Mouse (Mus musculus) stomach, embryonic 14.5 days (tissue): ENCODE measurements at regions not wholly inside any gene's neighbourhood (a gene's known extent, or its start where the extent isn't known, plus 50 kb on each side); places are given as distances from the start of the nearest gene placed in this dataset.

ENCODE experiments used
- ATAC-seq: fragments of 200-750 bp; cut with Nextera tagmentation; 2 replicates; pipeline ENCODE4 v1.8.0; 2017; ENCODE audit warnings: low read depth, moderate TSS enrichment; ENCODE audit not compliant: insufficient number of reproducible peaks, insufficient read depth, low FRiP score
- H3K27ac ChIP-seq: fragments of 300-500 bp; sonication (generic); 2 replicates; pipeline ENCODE4 v1.5.1; 2014; ENCODE audit warnings: mild to moderate bottlenecking, low read length, moderate library complexity, mixed read lengths
- H3K27me3 ChIP-seq: fragments of 300-500 bp; sonication (generic); 2 replicates; pipeline ENCODE4 v1.6.1; 2014; ENCODE audit warnings: low read length, control low read depth, mixed read lengths; ENCODE audit not compliant: control insufficient read depth, insufficient read depth
- H3K36me3 ChIP-seq: fragments of 300-500 bp; sonication (generic); 2 replicates; pipeline ENCODE4 v1.6.1; 2014; ENCODE audit warnings: mild to moderate bottlenecking, control low read depth, low read length, moderate library complexity, mixed read lengths; ENCODE audit not compliant: control insufficient read depth, insufficient read depth
- H3K4me1 ChIP-seq: fragments of 300-500 bp; sonication (generic); 2 replicates; pipeline ENCODE4 v1.6.1; 2014; ENCODE audit warnings: low read length, control low read depth, mixed read lengths; ENCODE audit not compliant: control insufficient read depth, insufficient read depth
- H3K4me2 ChIP-seq: fragments of 300-500 bp; sonication (generic); replicated peaks from 2 replicates; pipeline ENCODE4 v1.6.1; 2014; ENCODE audit warnings: low read depth, low read length, control low read depth
- H3K4me3 ChIP-seq: fragments of 300-500 bp; sonication (generic); 2 replicates; pipeline ENCODE4 v1.5.1; 2014; ENCODE audit warnings: low read depth, low read length, control low read depth
- H3K9ac ChIP-seq: fragments of 300-500 bp; sonication (generic); replicated peaks from 2 replicates; pipeline ENCODE4 v1.6.1; 2014; ENCODE audit warnings: low read depth, mild to moderate bottlenecking, control low read depth, low read length, moderate library complexity, mixed read lengths
- H3K9me3 ChIP-seq: fragments of 300-500 bp; sonication (generic); 2 replicates; pipeline ENCODE4 v1.6.1; 2016; ENCODE audit warnings: low read depth, low read length, control low read depth; ENCODE audit not compliant: control insufficient read depth
- WGBS: fragments of 180-500 bp; shearing (Covaris S2); extraction: QIAGEN DNeasy Blood & Tissue Kit; methylation state at CpG from one replicate; pipeline ENCODE4 v1.1.7; 2014; 5-methylcytosine and 5-hydroxymethylcytosine counted together

- Histone ChIP-seq H3K4me3 (no peak overlapping the region), H3K36me3 (no peaks in the 10 kb centered on the region), H3K4me2 (no peak overlapping the region), H3K4me1 (no peaks in the 10 kb centered on the region), H3K9ac (no peak overlapping the region), H3K27me3 (no peaks in the 10 kb centered on the region), H3K9me3 (no peaks in the 10 kb centered on the region), H3K27ac (no peak overlapping the region)
- 66% methylated on average over 10 of the region's 10 CpGs for WGBS
- no peak for ATAC-seq
Measured at GRCm38 (mm10) chr4:142492926-142493492, 253.8 kb upstream of the Kazn start.

- H3K4me3 ChIP-seq: no peak overlapping the region
- ATAC-seq: no peak
- no peaks in the 10 kb centered on the region for H3K27me3 ChIP-seq
- WGBS: 34% methylated on average over 4 of the region's 4 CpGs
- no peak overlapping the region for H3K9ac ChIP-seq
- H3K36me3 ChIP-seq: no peaks in the 10 kb centered on the region
- H3K9me3 ChIP-seq: no peaks in the 10 kb centered on the region
- peak overlapping the region; percentile 67; the same call in 1 of the 2 replicates for H3K27ac ChIP-seq
- peaks cover 9% of the 10 kb centered on the region; the same call in 1 of the 2 replicates for H3K4me1 ChIP-seq
- no peak overlapping the region for H3K4me2 ChIP-seq
Measured at GRCm38 (mm10) chr4:142485784-142486423, 246.7 kb upstream of the Kazn start.

GRCm38 (mm10) chr4:142475632-142476031 is 236.4 kb upstream of the Kazn start:
- H3K36me3 ChIP-seq: no peaks in the 10 kb centered on the region
- WGBS: 79% methylated on average over 10 of the region's 10 CpGs
- H3K4me2 ChIP-seq: peak overlapping the region; percentile 8; the same call in 1 of the 2 replicates
- peaks cover 8% of the 10 kb centered on the region; the same call in 1 of the 2 replicates for H3K4me1 ChIP-seq
- no peak overlapping the region for H3K9ac ChIP-seq
- no peak for ATAC-seq
- no peak overlapping the region for H3K4me3 ChIP-seq
- H3K27ac ChIP-seq: no peak overlapping the region
- H3K27me3 ChIP-seq: no peaks in the 10 kb centered on the region
- no peaks in the 10 kb centered on the region for H3K9me3 ChIP-seq

GRCm38 (mm10) chr4:142474626-142475025 is 235.4 kb upstream of the Kazn start:
- Histone ChIP-seq H3K4me1 (peaks cover 8% of the 10 kb centered on the region; the same call in 1 of the 2 replicates), H3K36me3 (no peaks in the 10 kb centered on the region), H3K9ac (no peak overlapping the region), H3K27me3 (no peaks in the 10 kb centered on the region), H3K4me2 (no peak overlapping the region), H3K9me3 (no peaks in the 10 kb centered on the region), H3K4me3 (no peak overlapping the region), H3K27ac (no peak overlapping the region)
- WGBS: 74% methylated on average over 7 of the region's 7 CpGs
- ATAC-seq: no peak

- H3K4me2 ChIP-seq: no peak overlapping the region
- WGBS: 42% methylated on average over 12 of the region's 12 CpGs
- no peaks in the 10 kb centered on the region for H3K36me3 ChIP-seq
- H3K9me3 ChIP-seq: no peaks in the 10 kb centered on the region
- no peak overlapping the region for H3K27ac ChIP-seq
- H3K4me1 ChIP-seq: peaks cover 8% of the 10 kb centered on the region; the same call in 1 of the 2 replicates
- no peak for ATAC-seq
- no peak overlapping the region for H3K9ac ChIP-seq
- H3K4me3 ChIP-seq: no peak overlapping the region
- H3K27me3 ChIP-seq: no peaks in the 10 kb centered on the region
Measured at GRCm38 (mm10) chr4:142474018-142474417, 234.8 kb upstream of the Kazn start.

GRCm38 (mm10) chr4:142473284-142473683 is 234.1 kb upstream of the Kazn start:
- peaks cover 8% of the 10 kb centered on the region; the same call in 1 of the 2 replicates for H3K4me1 ChIP-seq
- no peak overlapping the region for H3K27ac ChIP-seq
- no peak overlapping the region for H3K4me2 ChIP-seq
- H3K4me3 ChIP-seq: no peak overlapping the region
- H3K36me3 ChIP-seq: no peaks in the 10 kb centered on the region
- 80% methylated on average over 8 of the region's 8 CpGs for WGBS
- ATAC-seq: no peak
- H3K9me3 ChIP-seq: no peaks in the 10 kb centered on the region
- H3K9ac ChIP-seq: no peak overlapping the region
- no peaks in the 10 kb centered on the region for H3K27me3 ChIP-seq

GRCm38 (mm10) chr4:142472332-142472731 is 233.1 kb upstream of the Kazn start:
- no peak overlapping the region for H3K4me2 ChIP-seq
- WGBS: 97% methylated on average over 3 of the region's 3 CpGs
- no peak overlapping the region for H3K27ac ChIP-seq
- H3K27me3 ChIP-seq: no peaks in the 10 kb centered on the region
- no peak for ATAC-seq
- H3K4me3 ChIP-seq: no peak overlapping the region
- no peaks in the 10 kb centered on the region for H3K36me3 ChIP-seq
- H3K9me3 ChIP-seq: no peaks in the 10 kb centered on the region
- no peak overlapping the region for H3K9ac ChIP-seq
- H3K4me1 ChIP-seq: peaks cover 8% of the 10 kb centered on the region; the same call in 1 of the 2 replicates

- Histone ChIP-seq H3K4me1 (peaks cover 8% of the 10 kb centered on the region; the same call in 1 of the 2 replicates), H3K9ac (no peak overlapping the region), H3K4me2 (no peak overlapping the region), H3K4me3 (no peak overlapping the region), H3K9me3 (no peaks in the 10 kb centered on the region), H3K36me3 (no peaks in the 10 kb centered on the region), H3K27ac (no peak overlapping the region), H3K27me3 (no peaks in the 10 kb centered on the region)
- ATAC-seq: no peak
- WGBS: 87% methylated on average over 6 of the region's 6 CpGs
Measured at GRCm38 (mm10) chr4:142470784-142471183, 231.6 kb upstream of the Kazn start.
